Mouse (Mus musculus) thymus, postnatal 25 days (tissue): ENCODE data around the gene Ybx3.

Source experiments
- DNase-seq: peaks from one replicate; pipeline ENCODE4 v3.0.0; 2022

Ybx3 gene

GRCm38 (mm10) chr6:131388040-131389021 lies at the start of gene Ybx3:
Ybx3 (minus strand) TSS chr6:131388476.
- peak; percentile 57 for DNase-seq

DNA sequence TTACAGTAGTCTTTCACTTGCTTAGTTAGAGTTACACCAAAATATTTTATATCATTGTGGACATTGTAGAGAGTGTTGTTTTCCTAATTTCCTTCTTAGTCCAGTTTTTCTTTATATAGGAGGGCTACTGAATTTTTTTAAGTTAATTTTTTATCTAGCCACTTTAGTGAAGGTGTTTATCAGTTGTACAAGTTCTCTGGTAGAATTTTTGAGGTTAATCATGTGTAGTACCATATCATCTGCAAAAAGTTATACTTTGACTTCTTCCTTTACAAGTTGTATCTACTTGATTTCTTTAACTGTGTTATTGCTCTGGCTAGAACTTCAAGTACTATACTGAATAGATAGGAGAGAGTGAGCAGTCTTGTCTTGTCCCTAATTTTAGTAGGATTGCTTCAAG lies 48.4 kb upstream of the Ybx3 start:
- DNase-seq = no peak

GRCm38 (mm10) chr6:131434088-131434487 lies 45.8 kb upstream of the Ybx3 start:
- no peak for DNase-seq

DNA sequence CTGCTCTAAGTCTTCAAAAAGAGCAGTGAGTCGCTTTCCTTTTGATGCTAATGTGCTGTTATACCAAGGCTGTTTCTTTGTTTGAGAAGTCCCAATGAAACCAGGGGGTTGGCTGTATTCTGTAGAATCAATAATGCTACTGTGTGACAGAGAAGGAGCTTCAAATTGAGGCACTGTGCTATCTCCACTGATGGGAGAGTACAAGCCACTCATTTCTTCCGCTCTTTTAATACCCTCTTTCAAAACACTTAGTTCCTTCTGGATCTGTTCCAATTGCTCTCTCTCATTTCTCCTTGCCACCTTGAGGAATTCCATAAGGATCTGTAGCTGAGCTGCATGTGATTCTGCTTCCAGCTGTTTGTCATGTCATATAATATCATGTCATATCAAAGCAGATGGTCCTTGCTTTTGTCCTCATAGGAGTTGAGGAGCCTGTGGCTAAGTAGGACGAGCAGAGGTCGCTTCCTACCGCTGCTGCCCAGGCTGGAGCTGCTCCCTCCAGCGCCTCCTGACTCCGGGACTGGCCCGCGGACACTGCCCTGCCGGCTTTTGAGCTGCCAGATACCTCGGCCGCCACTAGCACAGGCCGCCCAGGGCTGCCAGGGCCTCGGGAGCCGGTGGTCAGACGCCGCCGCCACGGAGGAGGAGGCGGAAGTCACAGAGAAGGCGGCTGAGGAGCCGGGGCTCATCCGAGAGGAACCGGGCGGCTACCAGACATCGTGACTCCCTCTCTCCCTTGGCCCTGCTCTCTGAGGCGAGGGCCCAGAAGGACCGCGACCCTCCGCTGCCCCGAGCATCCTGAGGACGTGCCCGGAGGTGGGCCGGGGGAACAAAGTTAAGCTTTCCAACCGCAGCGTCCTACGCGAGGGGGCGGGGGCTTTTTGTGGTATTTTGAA lies 45.1 kb upstream of the Ybx3 start:
- DNase-seq = no peak

GRCm38 (mm10) chr6:131421572-131421971 lies 33.3 kb upstream of the Ybx3 start:
- peak; percentile 6 for DNase-seq

- no peak for DNase-seq
These were observed 31.3 kb upstream of the Ybx3 start for GRCm38 (mm10) chr6:131419614-131420013.

GRCm38 (mm10) chr6:131418770-131419169 lies 30.5 kb upstream of the Ybx3 start:
- no peak for DNase-seq

- no peak for DNase-seq
These were observed 23.0 kb upstream of the Ybx3 start for GRCm38 (mm10) chr6:131411116-131411843.

GRCm38 (mm10) chr6:131406957-131407356 lies 18.7 kb upstream of the Ybx3 start:
- DNase-seq = no peak

DNA sequence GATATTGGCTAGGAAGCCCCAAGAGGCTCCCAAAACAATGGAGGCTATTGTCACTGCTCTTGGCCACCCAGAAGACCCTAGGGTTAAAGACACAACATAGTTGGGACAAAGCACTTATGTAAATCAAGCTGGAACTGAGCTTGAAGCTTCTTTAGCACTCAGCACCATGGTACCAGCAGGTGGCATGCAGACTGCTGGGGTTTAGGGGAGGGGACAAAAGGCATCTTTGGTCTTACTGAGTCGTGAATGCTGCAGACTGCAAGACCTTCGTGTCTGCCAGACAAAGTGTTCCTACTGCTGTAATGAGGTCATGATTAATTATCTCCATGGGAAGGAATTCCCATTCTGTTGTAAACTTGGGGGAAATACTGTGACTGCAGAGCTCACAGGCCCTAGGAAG lies 17.6 kb upstream of the Ybx3 start:
- no peak for DNase-seq

GRCm38 (mm10) chr6:131405174-131405573 lies 16.9 kb upstream of the Ybx3 start:
- no peak for DNase-seq

DNA sequence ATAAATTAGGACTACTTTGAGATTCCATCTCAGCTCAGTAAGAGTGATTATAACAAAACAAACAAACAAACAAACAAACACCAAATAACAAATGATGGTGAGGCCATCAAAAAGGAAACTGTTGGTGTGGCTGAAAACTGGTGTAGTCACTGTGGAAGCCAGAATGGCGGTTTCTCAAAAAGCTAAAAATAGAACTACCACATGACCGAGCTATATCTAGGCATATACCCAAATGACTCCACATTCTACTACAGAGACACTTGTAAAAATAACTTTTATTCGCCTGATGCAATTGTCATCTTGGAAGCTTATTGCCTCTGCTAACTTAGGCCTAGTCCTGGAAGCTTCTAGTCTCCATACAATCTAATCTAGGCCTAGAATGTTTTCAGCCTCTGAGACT lies 16.0 kb upstream of the Ybx3 start:
- DNase-seq = no peak

GRCm38 (mm10) chr6:131403036-131403435 lies 14.8 kb upstream of the Ybx3 start:
- no peak for DNase-seq

GRCm38 (mm10) chr6:131402606-131403005 lies 14.3 kb upstream of the Ybx3 start:
- DNase-seq = no peak

GRCm38 (mm10) chr6:131401259-131401658 lies 13.0 kb upstream of the Ybx3 start:
- DNase-seq = no peak

DNA sequence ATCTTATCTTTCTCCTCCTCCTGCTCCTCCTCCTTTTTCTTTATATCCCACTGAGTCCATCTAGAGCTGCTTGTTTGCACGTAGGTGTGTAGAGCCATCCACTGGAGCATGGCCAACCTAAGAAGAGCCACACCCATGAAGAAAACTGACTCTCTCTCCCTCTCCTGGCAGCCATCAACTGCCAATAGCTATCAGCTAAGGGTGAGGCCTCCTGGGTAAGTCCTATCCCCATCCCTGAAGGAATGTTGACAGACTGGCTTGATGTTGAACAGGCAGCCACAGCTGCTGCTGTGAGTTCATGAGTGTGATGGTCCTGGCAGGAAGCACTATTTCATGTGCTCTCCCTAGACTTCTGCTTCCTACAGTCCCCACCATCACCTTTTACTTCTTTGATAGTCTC lies 8.4 kb upstream of the Ybx3 start:
- no peak for DNase-seq

GRCm38 (mm10) chr6:131393873-131394660 lies 5.8 kb upstream of the Ybx3 start:
- DNase-seq = no peak

DNA sequence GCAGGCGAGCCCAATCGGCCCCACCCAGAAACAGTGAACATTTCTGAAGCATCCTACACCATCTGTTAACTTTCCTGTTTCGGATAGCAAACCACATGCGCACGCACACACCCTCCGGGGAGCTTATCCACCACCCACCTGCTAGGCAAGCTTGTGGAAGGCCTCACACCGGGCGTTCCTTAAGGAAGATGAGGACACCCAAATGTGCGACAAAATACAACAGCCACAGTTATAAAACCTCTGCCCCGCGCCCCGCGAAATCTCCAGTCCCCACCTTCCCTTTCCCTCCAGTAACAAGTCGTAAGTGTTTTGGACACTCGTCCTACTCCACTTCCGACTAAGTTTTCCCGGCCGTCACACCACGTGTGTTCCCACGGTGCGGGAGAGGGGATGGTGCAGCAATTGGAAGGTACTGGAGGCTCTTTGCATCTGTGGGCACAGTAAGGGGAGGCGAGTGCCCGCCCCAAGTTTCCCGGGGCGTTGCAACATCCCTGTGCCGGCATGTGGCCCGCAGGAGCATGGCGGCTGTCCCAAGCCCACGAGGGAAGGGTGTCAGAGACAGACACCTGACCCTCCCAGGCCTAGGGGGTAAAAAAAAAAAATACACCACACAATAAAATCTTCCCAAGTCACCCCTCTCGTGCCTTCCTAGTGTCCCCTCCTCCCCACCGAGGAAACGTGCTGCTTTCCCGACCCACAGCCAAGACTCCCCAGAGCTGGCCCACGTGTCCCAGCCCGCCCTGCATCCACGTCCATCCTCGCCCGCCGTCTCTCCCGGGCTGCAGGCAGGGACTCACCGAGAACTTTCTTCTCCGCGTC lies 846 bp downstream of the Ybx3 start:
- DNase-seq = peak; percentile 23

DNA sequence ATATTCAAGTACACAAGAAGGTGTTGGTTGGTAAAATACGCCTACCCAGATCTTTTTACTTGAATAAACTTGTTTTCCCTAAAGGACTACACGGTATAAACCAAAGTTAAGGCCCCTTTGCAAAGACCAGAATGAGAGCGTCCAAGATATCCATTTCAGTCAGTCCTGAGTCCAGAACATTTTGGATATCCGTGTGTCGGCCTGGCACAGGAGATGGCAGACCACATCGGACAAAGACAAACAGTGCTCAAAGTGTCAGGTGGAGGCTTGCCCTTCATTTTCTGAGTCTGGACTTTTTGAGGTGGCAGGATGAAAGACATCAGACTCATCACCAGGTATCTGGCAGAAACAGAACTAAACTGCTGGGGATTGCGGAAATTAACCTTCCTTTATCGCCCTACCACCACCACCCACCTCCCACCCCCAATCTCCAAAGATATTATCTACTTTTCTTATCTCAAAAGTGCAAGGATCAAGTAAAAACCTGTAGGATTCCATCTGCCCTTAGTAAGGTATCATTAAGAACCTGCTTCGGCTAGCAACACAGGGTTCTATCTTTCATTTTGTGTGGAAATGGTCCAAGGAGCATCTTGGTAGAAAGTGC lies 1.8 kb downstream of the Ybx3 start:
- no peak for DNase-seq

DNA sequence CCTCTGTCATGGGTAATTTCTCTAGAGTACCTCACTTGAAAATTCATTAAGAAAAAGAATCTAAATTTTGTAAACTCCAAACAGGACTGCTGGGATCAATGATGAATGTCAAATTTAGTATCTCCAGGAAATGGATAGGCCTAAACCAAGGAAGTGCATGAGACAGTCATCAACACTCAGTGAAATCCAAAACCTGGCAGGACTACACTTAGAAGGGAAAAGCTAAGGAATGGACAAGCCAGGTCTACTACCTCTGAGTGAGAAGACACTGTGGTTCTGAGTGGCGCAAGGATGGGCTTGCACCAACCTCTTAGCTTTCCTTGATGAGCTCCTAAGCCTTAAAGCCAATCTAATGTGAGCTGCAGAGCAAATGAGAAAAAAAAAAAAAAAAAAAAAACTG lies 2.8 kb downstream of the Ybx3 start:
- DNase-seq = no peak
